Mouse (Mus musculus): ENCODE measurements around the gene Cel. TPM values are rescaled to one million over a fixed set of nuclear protein-coding genes. Genes with fewer than 3 reads are reported as not detected.

The Cel gene
- polyA plus RNA-seq, 1 experiment = 0.27 TPM

DNA sequence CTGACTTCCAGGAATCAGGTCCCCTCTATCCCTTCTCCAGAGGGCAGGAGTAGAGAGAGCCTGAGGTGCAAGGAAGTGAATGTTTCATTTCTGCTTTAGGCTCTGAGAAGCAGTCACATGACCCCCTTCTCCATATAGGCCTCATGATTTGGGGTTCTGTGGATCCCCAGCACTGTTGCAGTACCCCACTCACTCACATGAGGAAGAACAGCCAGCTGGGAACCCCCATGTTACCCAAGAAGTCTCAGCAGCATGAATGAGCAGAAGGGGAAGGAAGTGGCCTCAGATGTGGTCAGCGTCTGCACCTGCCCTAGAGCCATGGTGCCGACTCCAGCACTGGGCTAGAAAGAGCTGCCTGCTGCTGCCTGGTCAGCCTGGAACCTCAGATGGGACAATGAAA is 23.3 kb downstream of the Cel start:
- DNase-seq (ENCODE audit: low read depth, low spot score) = no peak

DNA sequence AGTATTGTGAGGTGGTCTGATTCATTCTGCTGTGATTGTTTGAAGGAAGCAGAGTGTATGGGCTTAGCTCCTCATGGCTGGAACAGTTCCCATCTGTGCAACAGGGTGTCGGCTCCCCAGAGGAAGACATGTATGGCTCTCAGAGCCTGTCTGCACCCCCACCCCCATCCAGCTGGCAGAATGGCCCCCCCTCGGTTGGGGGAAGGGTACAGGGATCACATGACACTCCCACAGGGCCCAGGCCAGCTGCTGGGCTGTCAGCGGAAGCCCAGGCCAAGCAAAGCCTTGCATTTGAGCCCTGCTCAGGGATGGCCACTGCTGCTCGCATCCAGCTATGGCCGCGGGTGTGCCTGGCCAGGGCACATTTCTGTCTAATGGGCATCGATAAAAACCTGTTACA is 24.0 kb downstream of the Cel start:
- WGBS = 28% methylated on average over 7 of the region's 7 CpGs

More for the DNA sequence above, 23.3 kb downstream of the Cel start:
- 64% methylated on average over 2 of the region's 2 CpGs for WGBS

DNA sequence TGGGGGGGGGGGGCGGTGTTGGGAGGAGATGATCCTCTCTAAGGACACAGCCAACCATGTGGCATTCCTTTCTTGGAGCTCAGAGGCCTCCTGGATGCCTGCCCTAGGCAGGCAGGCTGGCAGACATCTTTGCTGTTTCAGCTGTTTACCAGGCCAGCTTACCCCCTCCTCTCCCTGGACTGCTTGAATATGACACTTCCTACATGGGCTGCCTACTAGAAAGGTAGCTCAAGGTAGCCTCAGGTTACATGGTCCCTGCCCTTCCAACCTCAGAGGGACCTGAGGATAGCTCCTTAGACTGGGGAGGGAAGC is 24.4 kb downstream of the Cel start:
- DNase-seq (ENCODE audit: low read depth, low spot score) = no peak
- WGBS = 17% methylated on average over 1 of the region's 1 CpGs

More for the DNA sequence above, 24.0 kb downstream of the Cel start:
- DNase-seq (ENCODE audit: low read depth, low spot score) = no peak

DNA sequence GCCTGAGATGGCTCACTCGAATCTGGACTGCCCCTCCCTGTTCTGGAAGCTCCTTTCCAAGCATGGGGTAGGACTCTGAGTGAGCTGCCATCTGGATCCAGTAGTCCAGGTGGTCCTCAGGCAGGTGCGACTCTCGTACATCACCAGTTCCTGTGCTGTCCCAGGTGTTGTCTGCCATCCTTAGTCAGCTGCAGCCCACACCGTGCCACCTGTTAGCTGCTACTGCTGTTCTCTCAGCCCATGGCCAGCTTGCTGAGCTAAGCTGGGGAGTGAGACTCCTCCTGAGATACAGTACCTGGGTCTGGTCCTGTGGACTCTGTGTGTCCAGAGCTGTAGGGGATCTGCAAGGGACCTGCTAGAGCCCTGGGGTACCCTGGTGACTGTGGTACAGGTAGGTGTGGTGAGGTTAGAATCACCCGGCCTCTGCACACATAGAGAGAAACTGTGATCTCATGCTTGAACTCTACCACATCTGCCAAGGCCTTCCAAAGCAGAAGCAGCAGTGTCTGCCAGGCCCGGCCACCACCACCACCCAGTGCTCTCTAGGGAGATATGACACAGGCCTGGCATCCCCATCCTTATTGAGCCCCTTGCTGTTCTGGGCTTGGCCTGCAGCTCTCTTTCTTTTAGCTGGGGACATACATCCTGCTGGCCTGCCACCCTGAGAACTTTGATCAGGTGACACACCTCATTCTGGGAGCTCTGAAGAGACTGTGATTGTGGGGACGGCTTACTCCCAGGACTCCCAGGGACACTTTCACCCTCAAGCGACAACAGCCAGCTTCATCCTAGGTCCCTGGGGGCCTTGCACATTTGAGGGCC is 25.0 kb downstream of the Cel start:
- DNase-seq (ENCODE audit: low read depth, low spot score) = no peak
- 26% methylated on average over 8 of the region's 8 CpGs for WGBS

DNA sequence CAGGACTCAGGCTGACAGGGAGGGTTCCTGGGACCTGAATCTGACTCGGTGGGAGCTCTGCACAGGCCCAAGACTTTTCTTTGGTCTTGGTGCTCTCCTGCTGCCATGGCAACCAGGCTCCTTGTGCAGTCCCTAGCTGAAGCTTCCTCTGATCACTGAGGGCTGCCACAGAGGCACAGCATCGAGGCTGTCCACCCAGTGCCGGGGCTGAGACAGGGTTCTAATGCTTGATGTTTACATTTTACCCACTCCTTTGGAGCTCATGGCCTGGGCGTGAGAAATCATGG is 25.6 kb downstream of the Cel start:
- DNase-seq (ENCODE audit: low read depth, low spot score) = no peak
- WGBS = 20% methylated on average over 4 of the region's 4 CpGs

DNA sequence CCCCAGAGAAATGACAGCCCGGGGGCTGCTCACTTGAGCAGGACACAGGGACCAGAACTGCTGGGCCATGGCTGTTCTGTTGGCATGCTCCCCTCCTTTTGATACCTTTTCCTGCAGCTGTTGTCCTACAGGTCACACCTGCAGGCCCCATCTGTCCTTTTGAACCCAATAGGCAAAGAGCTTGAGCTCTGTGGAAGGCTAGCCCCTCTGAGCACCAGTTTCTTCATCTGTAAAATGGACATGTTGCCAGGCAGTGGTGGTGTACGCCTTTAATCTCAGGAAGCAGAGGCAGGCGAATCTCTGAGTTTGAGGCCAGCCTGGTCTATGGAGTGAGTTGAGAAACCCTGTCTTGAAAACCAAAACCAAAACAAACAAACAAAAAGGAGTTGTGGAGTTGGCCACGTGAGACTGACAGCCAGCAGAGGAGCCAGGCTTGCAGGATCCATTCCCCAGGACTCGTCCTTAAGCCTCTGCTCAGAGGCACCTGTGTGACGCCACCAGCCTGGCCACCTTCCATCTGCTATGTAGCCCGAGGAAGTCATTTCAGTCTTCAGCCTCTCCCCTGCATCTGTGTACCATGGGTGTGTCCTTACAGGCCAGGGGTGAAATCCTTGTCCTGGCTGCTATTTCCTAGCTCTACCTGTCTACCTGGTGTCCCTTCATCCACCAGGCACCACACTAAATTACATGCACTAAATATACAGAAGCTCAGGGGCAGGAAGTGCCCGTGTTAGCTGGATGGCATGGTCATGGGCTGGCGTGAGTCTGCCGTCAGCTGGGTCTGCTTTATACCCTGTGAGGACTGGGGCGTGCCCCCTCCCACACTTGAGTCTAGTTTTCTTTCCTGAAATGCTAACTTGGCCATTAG is 26.2 kb downstream of the Cel start:
- WGBS = 38% methylated on average over 11 of the region's 11 CpGs
- DNase-seq (ENCODE audit: low read depth, low spot score) = peak; percentile 82

DNA sequence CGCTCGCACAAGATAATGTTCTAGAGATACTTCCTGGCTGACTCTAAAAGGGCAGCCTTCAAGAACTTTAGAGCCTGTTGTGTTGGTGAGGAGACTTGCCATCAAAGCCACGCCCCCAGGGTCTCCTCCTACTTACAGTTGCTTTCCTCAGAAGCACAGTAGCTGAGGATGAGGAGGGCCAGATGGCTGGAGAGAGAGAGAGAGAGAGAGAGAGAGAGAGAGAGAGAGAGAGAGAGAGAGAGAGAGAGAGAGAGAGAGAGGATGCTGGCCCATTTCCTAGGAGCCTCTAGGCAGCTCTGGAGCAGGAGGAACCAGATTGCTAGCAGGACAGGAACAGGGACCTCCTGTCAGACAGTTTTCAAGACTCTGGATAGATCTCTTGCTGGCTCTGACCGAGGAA is 27.0 kb downstream of the Cel start:
- DNase-seq (ENCODE audit: low read depth, low spot score) = no peak
- WGBS = 34% methylated on average over 4 of the region's 4 CpGs

DNA sequence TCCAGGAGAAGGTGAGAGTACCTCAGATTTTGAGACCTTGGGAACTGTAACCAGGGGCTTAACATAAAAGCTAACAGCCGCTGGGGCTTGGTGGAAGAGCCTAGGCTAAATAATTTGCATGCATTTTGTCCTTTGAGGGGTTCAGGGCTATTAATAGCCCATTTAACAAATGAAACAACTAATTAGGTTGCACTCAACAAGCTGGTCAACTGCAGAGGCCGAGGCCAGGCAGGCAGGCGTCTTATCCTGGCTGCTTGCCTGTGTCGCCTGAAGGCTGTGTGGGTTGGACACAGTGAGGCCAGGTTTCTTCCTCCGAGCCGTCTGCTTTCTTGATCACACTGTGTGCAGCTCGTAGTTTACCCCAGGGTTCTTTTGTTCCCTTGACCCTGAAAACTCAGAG is 27.6 kb downstream of the Cel start:
- DNase-seq (ENCODE audit: low read depth, low spot score) = no peak
- 56% methylated on average over 7 of the region's 7 CpGs for WGBS

DNA sequence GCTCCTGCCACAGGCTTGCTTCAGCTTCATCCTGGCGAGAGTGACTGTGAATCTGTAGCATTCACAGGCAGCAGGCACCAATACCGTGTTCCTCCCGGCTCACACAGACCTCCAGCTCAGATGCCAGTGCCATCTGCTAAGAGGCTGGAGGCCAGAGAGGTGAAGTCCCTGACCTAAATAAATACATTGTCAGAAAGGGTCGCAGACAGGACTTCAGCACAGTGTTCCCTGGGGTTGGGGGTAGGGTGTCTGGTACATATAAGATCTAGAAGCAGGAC is 28.0 kb downstream of the Cel start:
- no peak for DNase-seq (ENCODE audit: low read depth, low spot score)
- WGBS = 58% methylated on average over 4 of the region's 4 CpGs

DNA sequence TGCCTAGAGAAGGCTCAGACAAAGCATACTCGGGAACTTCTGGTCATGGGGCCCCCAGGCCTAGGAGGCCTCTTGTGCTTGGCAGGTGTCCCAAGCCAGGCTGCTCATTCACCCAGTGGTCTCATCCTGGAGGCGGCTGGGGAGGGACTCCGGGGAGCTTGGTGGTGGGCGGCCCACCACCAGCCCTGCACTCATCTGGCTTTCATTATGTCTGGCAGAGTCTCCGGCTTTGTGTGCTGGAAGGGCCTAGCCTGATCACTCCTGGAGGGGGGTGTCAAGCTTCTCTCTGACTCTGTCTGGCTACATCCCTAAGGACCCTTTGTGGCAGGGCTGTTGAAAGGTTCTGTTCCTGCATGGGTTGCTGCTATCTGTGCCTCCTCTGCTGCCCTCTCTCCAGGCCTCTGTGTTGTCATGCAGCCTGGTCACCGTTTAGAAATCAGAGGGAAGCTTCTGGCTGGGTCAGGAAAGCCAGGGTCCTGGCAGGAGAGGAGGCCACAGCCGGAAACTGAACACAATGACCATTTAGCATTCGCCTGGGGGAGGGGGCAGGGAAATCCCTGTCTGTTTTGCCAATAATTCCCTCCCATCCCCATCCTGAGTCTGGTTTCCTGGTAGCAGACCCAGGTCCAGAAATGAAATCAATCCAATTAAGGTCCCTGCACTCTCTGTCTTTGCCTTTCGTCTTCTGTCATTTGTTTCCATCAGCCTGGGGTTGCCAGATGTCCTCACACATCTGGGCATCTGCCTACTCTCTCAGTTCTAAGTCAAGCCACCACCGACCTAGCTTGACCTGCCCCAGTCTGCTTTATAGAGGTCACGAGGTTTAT is 28.6 kb downstream of the Cel start:
- DNase-seq (ENCODE audit: low read depth, low spot score) = no peak
- WGBS = 58% methylated on average over 11 of the region's 11 CpGs

DNA sequence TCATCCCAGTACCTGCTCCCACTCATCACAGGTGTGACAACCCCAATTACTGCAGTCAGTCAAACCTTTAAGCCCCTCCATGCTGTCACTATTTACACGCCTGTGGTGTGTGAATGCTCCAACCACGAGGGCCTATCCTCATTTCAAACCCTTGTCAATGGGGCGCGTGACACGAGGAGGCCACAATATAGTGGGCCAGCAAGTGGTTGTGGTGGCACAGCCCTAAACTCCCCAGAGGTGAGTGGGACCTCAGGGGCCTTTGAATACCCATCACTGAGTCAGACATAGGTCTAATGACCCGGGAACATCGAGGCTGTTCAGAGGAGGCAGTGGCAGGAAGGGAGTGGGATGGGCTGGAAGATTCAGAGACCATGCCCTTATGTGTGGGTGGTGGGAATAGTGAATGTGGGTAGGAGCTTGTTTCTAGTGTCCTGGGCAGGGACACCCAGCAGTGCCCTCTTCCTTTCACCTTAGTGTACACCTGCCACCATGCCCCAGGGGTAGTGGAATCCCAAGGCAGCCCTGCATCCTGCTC is 29.2 kb downstream of the Cel start:
- WGBS = 63% methylated on average over 7 of the region's 7 CpGs
- DNase-seq (ENCODE audit: low read depth, low spot score) = no peak

DNA sequence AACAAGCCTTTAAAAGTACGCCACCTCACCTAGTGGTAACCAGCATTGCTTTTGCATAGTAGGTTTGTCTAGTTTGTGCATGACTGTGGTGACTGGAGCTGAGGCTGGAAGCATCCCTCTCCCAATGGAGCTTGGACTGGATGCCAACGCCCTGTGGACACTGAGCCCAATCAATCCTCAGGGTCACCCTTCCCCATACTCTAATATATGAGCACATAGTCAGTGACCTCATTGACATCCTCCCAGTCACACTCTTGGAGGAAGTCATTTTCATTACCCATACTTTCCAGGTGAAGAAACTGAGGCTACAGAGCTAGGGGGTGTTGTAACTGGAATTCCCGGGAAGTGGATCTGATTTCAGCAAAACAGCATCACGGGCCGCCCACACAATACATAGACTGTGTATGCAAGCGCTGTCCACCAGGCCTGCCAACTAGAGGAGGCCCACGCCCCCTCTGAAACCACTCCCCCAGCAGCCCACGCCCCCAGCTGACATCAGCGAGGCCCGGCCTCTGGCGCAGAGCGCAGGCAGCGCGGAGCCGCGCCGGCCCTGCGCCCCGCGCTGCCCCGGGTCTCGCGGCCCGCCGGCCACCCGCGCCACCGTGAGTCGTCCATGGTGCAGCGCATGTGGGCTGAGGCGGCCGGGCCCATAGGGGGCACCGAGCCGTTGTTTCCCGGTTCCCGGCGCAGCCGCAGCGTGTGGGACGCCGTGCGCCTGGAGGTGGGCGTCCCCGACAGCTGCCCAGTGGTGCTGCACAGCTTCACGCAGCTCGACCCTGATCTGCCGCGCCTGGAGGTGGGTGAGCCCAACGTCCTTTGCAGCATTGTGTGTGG is 30.0 kb downstream of the Cel start:
- no peak for DNase-seq (ENCODE audit: low read depth, low spot score)
- WGBS = 2% methylated on average over 48 of the region's 49 CpGs

DNA sequence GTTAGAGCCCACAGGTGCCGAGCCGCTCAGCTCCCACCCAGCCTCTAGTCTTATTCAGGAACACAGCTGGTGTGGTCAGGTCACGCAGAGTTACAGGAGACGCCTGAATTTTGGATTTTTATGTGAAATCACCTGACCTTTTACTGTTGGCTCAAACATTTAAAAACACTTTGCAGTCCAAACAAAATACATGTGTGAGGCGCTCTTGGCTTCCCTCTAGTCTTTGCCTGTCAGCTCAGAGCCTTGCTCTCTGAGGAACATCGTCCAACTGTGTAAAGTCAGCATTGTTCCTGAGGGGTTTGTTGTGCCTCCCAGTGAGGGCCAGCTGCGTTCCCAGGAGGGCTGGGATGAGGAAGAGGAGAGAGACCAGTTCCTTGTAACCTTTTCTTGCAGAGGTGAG is 32.9 kb downstream of the Cel start:
- WGBS = 71% methylated on average over 7 of the region's 7 CpGs
- no peak for DNase-seq (ENCODE audit: low read depth, low spot score)

DNA sequence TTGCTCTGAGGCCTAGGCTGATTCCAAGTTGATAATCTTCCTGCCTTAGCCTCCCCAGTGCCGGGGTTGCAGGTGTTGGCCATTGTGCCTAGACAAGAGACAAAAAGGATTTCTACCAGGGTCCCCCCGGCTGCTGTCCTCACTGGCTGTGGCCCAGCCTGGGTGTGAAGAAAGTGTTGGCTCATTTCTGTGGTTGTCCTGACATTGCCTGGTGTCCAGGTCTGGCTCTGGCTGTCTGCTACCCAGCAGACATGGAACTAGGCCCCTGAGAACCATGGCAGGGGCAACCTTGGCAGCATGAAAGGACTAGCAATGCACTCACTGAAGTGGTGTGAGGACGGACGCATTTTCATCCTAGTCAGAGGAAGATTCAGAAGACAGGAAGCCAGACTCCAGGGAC is 33.3 kb downstream of the Cel start:
- WGBS = 81% methylated on average over 4 of the region's 4 CpGs
- DNase-seq (ENCODE audit: low read depth, low spot score) = no peak

DNA sequence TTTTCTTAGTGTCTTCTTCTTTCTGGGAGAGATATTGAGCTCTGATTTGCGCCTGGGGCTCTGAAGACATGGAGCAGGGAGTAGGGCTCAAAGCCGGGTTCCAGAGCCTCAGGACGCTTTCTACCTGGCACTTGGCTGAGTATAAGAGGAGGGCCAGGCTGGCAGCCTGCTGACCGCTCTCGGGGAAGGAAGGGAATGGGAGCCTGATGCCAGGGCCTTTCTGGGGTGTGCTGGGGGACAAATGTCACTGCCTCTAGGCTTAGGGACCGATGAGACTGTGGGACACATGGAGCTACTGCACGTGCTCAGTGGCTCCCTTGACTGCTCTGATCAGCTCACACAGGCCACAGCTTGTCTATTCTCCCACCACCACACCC is 34.9 kb downstream of the Cel start:
- 91% methylated on average over 7 of the region's 7 CpGs for WGBS
- DNase-seq (ENCODE audit: low read depth, low spot score) = no peak

DNA sequence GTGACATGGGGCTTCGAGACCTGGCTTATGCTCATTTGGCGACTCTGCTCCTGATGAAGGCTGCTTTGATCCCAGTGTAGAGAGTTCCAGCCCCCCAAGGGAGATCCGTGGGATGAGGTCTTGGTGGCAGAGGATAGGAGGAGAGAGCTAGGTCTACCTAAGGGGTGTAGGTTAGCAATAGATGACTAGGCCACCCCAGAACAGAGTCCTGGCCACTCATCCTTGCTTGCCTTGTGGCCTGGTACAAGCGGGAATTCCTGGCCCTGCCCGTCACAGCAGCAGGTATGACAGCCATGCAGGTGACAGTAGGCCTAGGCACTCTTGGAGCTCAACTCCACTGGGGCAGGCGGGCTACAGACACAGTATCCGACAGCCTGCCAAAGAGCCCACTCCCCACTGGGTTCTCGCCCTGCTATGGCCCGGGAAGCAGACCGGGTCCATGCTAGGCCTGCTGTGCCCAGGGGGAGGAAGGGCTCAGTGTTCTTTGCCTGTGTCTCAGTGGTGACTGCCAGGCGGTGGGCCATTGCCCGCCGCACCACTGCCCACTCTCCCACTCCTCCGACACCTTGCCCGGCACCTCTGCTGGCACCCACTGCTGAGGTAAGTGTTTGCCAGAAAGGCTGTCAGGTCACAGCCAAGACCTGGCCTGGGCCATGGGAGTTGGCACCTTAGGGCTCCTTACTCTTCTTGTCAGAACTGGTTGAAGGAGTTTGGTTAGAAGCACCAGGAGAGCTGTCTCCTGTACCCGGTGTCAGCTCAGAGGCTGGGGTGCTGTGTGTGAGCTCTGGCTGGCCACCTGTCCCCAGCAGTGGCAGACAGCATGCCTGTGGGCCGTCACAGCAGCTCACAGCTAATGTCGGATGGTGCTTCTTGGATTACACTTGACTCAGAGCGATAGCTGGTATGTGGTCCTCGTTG is 35.5 kb downstream of the Cel start:
- WGBS = 92% methylated on average over 20 of the region's 20 CpGs
- no peak for DNase-seq (ENCODE audit: low read depth, low spot score)

DNA sequence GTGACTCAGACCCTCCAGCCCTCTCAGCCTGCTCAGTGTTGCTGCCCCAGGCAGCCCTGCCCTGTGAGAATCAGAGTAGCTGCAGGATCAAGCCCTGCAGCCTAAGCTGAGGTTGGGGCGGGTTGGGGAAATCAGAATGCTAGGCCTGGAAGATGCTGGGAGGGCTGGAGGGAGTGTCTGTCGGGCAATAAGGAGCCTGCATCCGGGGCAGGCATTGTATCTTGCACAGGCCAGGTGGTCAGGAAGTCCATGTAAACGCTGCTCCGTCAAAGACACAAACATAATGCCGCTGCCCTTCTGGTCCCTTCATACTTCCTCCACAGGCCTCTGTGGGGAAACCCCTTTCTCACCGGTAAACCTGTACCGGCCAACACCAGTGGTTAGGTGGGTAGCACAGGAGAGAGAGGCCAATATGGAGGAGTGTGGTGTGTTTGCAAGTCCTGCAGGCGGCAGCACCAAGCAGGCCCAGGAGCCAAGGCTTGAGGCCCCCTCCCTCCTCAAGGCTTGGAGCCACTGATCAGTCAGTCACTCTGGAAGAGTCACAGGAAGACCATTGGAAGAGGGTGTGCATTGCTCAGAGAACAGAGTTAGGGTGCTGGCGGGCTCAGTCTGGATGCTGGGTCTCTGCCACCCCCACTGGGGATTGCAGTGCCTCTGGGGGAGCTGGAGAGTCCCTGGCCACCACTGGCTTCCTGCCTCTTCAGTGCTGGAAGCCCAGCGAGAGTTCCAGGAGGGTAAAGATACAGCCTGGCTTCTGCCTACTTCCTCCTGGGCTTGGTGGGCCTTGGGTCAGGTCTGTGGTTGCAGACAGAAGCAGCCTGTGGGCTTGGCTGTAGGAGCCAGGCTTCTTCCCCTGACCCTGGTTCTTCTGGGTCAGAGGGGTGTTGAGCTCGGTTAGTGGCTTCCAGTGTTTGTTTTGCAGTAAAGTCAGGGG is 37.0 kb downstream of the Cel start:
- DNase-seq (ENCODE audit: low read depth, low spot score) = no peak
- 8% methylated on average over 12 of the region's 12 CpGs for WGBS

All from large intestine, adult 2 months (tissue).